14 mouse cellular contexts compared by ENCODE assay signal in the genomic region with DNA sequence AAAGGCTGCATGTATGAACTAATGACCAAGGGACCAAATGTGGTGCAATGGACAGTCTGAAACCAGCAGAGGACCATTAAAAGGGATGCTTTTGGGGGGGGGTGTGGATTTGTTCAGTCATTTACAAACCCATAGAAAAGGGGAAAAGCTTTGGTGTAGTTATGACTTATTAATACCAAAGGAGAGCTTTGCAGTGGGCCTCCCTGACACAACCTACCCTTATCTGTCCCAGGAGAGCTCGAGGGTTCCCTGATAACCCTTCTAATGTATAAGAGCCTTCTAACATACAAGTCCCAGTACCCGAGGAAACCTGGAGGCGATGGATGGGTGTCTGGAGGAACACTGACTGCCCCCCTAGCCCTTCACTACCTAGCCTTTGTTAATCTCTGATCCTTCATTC. TPM values are rescaled to one million over a fixed set of nuclear protein-coding genes. Genes with fewer than 3 reads are reported as not detected.
A peak's percentile ranks its signal among the peaks of the same experiment; 100 is the strongest.
DNase-seq lines count a peak whose midpoint lies in the region; ATAC-seq and TF ChIP-seq lines count a peak whose summit lies in the region.
"Had no signal": no experiment of that assay in that cellular context is flagged by ENCODE, and none has a peak within 500 bp of the region (broad histone marks: within the 10 kb centered on the region; RNA-seq: fewer than 3 reads in every experiment).

No protein-coding gene starts in this region.

- peak overlapping the region; percentile 80 for H3K4me3 ChIP-seq in erythroblast, embryonic 14.5 days (replicated peaks)
- H3K4me3 ChIP-seq in hindbrain, postnatal 0 days (ENCODE audit: low read length): no peak overlapping the region
- H3K4me3 ChIP-seq in hindbrain, embryonic 14.5 days (replicated peaks; ENCODE audit: low read length): no peak overlapping the region
- no peak overlapping the region for H3K4me3 ChIP-seq in midbrain, embryonic 11.5 days (ENCODE audit: low read depth, low read length)
- no peak overlapping the region for H3K4me3 ChIP-seq in midbrain, embryonic 10.5 days

- no peaks in the 10 kb centered on the region for H3K9me3 ChIP-seq in erythroblast, embryonic 14.5 days (ENCODE audit: control insufficient read depth, low read length)
- H3K9me3 ChIP-seq in hindbrain, postnatal 0 days (ENCODE audit: low read length): no peaks in the 10 kb centered on the region
- no peaks in the 10 kb centered on the region for H3K9me3 ChIP-seq in hindbrain, embryonic 14.5 days (ENCODE audit: control insufficient read depth, low read length)
- H3K9me3 ChIP-seq in midbrain, embryonic 11.5 days (ENCODE audit: control insufficient read depth, low read length): no peaks in the 10 kb centered on the region
- no peaks in the 10 kb centered on the region for H3K9me3 ChIP-seq in midbrain, embryonic 10.5 days (replicated peaks)

- H3K36me3 ChIP-seq in erythroblast, embryonic 14.5 days (ENCODE audit: control insufficient read depth): no peaks in the 10 kb centered on the region
- no peaks in the 10 kb centered on the region for H3K36me3 ChIP-seq in hindbrain, postnatal 0 days (ENCODE audit: insufficient read depth, low read length)
- H3K36me3 ChIP-seq in hindbrain, embryonic 14.5 days (replicated peaks; ENCODE audit: control insufficient read depth, insufficient read depth): no peaks in the 10 kb centered on the region
- H3K36me3 ChIP-seq in midbrain, embryonic 11.5 days (ENCODE audit: control insufficient read depth, insufficient read depth, low read length): no peaks in the 10 kb centered on the region
- no peaks in the 10 kb centered on the region for H3K36me3 ChIP-seq in midbrain, embryonic 10.5 days

- 96% methylated on average over 3 of the region's 3 CpGs for WGBS in hindbrain, postnatal 0 days
- 86% methylated on average over 3 of the region's 3 CpGs for WGBS in hindbrain, embryonic 14.5 days
- WGBS in midbrain, embryonic 11.5 days: 86% methylated on average over 3 of the region's 3 CpGs
- WGBS in midbrain, embryonic 10.5 days: 76% methylated on average over 3 of the region's 3 CpGs

- peak overlapping the region; percentile 100; the same call in 1 of the 2 replicates for H3K4me2 ChIP-seq in hindbrain, postnatal 0 days (ENCODE audit: low read depth, low read length)
- H3K4me2 ChIP-seq in hindbrain, embryonic 14.5 days (replicated peaks): no peak overlapping the region
- H3K4me2 ChIP-seq in midbrain, embryonic 11.5 days: no peak overlapping the region

- TF ChIP-seq CTCF in hindbrain, postnatal 0 days (IDR thresholded peaks at IDR 0.05; ENCODE audit: low read depth): no peak

- H3K9ac ChIP-seq in hindbrain, postnatal 0 days (replicated peaks; ENCODE audit: low read length): no peak overlapping the region
- H3K9ac ChIP-seq in hindbrain, embryonic 14.5 days: no peak overlapping the region
- H3K9ac ChIP-seq in midbrain, embryonic 11.5 days (ENCODE audit: low read length): no peak overlapping the region

- H3K27ac ChIP-seq in hindbrain, postnatal 0 days: no peak overlapping the region
- H3K27ac ChIP-seq in hindbrain, embryonic 14.5 days: no peak overlapping the region
- H3K27ac ChIP-seq in midbrain, embryonic 11.5 days (ENCODE audit: low read depth, low read length): no peak overlapping the region
- H3K27ac ChIP-seq in midbrain, embryonic 10.5 days (replicated peaks): no peak overlapping the region

- peaks cover 39% of the 10 kb centered on the region for H3K27me3 ChIP-seq in erythroblast, embryonic 14.5 days (ENCODE audit: control insufficient read depth)
- H3K27me3 ChIP-seq in hindbrain, postnatal 0 days (ENCODE audit: insufficient read depth, low read length): no peaks in the 10 kb centered on the region
- peaks cover 35% of the 10 kb centered on the region for H3K27me3 ChIP-seq in hindbrain, embryonic 14.5 days (ENCODE audit: control insufficient read depth, insufficient read depth, low read length)
- peaks cover 27% of the 10 kb centered on the region for H3K27me3 ChIP-seq in midbrain, embryonic 11.5 days (ENCODE audit: control insufficient read depth, insufficient read depth, low read length)
- H3K27me3 ChIP-seq in midbrain, embryonic 10.5 days (ENCODE audit: low read depth, poor library complexity, severe bottlenecking): peaks cover 59% of the 10 kb centered on the region
- H3K27me3 ChIP-seq: Patski had no signal

- H3K4me1 ChIP-seq in erythroblast, embryonic 14.5 days (ENCODE audit: control insufficient read depth): peaks cover 72% of the 10 kb centered on the region
- no peaks in the 10 kb centered on the region for H3K4me1 ChIP-seq in hindbrain, postnatal 0 days (ENCODE audit: insufficient read depth, low read length)
- H3K4me1 ChIP-seq in hindbrain, embryonic 14.5 days (replicated peaks; ENCODE audit: control insufficient read depth, insufficient read depth, low read length): peaks cover 9% of the 10 kb centered on the region
- no peaks in the 10 kb centered on the region; the same call in 1 of the 2 replicates for H3K4me1 ChIP-seq in midbrain, embryonic 11.5 days (ENCODE audit: control insufficient read depth, insufficient read depth, low read length)
- H3K4me1 ChIP-seq in midbrain, embryonic 10.5 days: peaks cover 32% of the 10 kb centered on the region

- ATAC-seq in erythroblast, adult 5-6 weeks (replicated peaks; ENCODE audit: low FRiP score, poor library complexity, severe bottlenecking): no peak
- ATAC-seq in hindbrain, postnatal 0 days: no peak
- no peak for ATAC-seq in hindbrain, embryonic 14.5 days (ENCODE audit: low FRiP score)
- ATAC-seq in midbrain, embryonic 11.5 days (ENCODE audit: low FRiP score): no peak
- ATAC-seq: Patski had no signal

- no peak for DNase-seq in hindbrain, postnatal 0 days (ENCODE audit: low spot score)
- no peak for DNase-seq in hindbrain, embryonic 14.5 days (ENCODE audit: low spot score)
- DNase-seq in midbrain, embryonic 11.5 days (ENCODE audit: low spot score, missing footprints): peak; percentile 72
- no peak for DNase-seq in midbrain, embryonic 10.5 days (ENCODE audit: low spot score)
- DNase-seq in right cerebral cortex, postnatal 4 days: no peak
- no peak for DNase-seq in cerebellum, adult 9-11 months
- DNase-seq: cerebellum, adult 18-20 months; heart, adult 18-20 months; kidney, postnatal 10 days; right cerebral cortex, postnatal 25 days; thymus, postnatal 14 days had no signal

RNA-seq across cellular contexts. Expression of gene Tbc1d1, which starts 5.8 kb away (rescaled TPM):
- polyA plus RNA-seq in erythroblast, embryonic 14.5 days (2012): 0.10 and 0.11 TPM in 2 replicates
- 7.3 and 10.4 TPM in 2 replicates for total RNA-seq in erythroblast, adult 5-6 weeks (2015; ENCODE audit: low replicate concordance)
- total RNA-seq in erythroblast, adult 5-6 weeks (2017; ENCODE audit: low replicate concordance): 9.6 and 11.0 TPM in 2 replicates
- total RNA-seq in hindbrain, postnatal 0 days (2014; rRNA removed): 17.3 and 19.2 TPM in 2 replicates
- polyA plus RNA-seq in hindbrain, postnatal 0 days (2015; fragmentation: Nextera tagmentation; extraction: Ambion mirVana): 7.2 and 8.6 TPM in 2 replicates
- 15.4 and 15.5 TPM in 2 replicates for polyA plus RNA-seq in hindbrain, embryonic 14.5 days (2014; fragmentation: Nextera tagmentation; extraction: Ambion mirVana)
- 18.6 and 21.0 TPM in 2 replicates for polyA plus RNA-seq in midbrain, embryonic 11.5 days (2014; fragmentation: Nextera tagmentation; extraction: Ambion mirVana)
- polyA plus RNA-seq in midbrain, embryonic 10.5 days (2016; fragmentation: Nextera tagmentation; extraction: Ambion mirVana): 22.2 and 22.4 TPM in 2 replicates
